Mouse (Mus musculus) limb, embryonic 11.5 days (tissue): ENCODE measurements at regions not wholly inside any gene's neighbourhood (a gene's known extent, or its start where the extent isn't known, plus 50 kb on each side); places are given as distances from the start of the nearest gene placed in this dataset.

Source experiments
- ATAC-seq: fragments of 200-750 bp; cut with Nextera tagmentation; 2 replicates; pipeline ENCODE4 v1.8.0; 2017; ENCODE audit warnings: low read depth; ENCODE audit not compliant: insufficient number of reproducible peaks, low FRiP score, low TSS enrichment
- DNase-seq: peaks from one replicate; pipeline ENCODE4 v3.0.0-alpha.2; 2015; ENCODE audit warnings: low spot score
- H3K27ac ChIP-seq: fragments of 300-500 bp; sonication (generic); replicated peaks from 2 replicates; pipeline ENCODE4 v1.5.1; 2014; ENCODE audit warnings: low read depth, mild to moderate bottlenecking, low read length
- H3K27me3 ChIP-seq: fragments of 300-500 bp; sonication (generic); 2 replicates; pipeline ENCODE4 v1.6.1; 2014; ENCODE audit warnings: mild to moderate bottlenecking, low read length, mixed read lengths; ENCODE audit not compliant: control insufficient read depth, insufficient read depth
- H3K36me3 ChIP-seq: fragments of 300-500 bp; sonication (generic); 2 replicates; pipeline ENCODE4 v1.6.1; 2014; ENCODE audit warnings: mild to moderate bottlenecking, low read length, moderate library complexity, mixed read lengths; ENCODE audit not compliant: control insufficient read depth, insufficient read depth
- H3K4me1 ChIP-seq: fragments of 300-500 bp; sonication (generic); 2 replicates; pipeline ENCODE4 v1.6.1; 2014; ENCODE audit warnings: low read length, mixed read lengths; ENCODE audit not compliant: control insufficient read depth, insufficient read depth
- H3K4me2 ChIP-seq: fragments of 300-500 bp; sonication (generic); 2 replicates; pipeline ENCODE4 v1.6.1; 2014; ENCODE audit warnings: low read depth, mild to moderate bottlenecking, moderate library complexity; ENCODE audit not compliant: severe bottlenecking
- H3K4me3 ChIP-seq: fragments of 300-500 bp; sonication (generic); 2 replicates; pipeline ENCODE4 v1.5.1; 2014; ENCODE audit warnings: low read depth, low read length
- H3K9ac ChIP-seq: fragments of 300-500 bp; sonication (generic); 2 replicates; pipeline ENCODE4 v1.6.1; 2014; ENCODE audit warnings: mild to moderate bottlenecking, low read length
- H3K9me3 ChIP-seq: fragments of 300-500 bp; sonication (generic); 2 replicates; pipeline ENCODE4 v1.6.1; 2016; ENCODE audit warnings: low read length; ENCODE audit not compliant: control insufficient read depth
- WGBS: fragments of 180-500 bp; shearing (Covaris S2); extraction: QIAGEN DNeasy Blood & Tissue Kit; methylation state at CpG from one replicate; pipeline ENCODE4 v1.1.7; 2014; 5-methylcytosine and 5-hydroxymethylcytosine counted together

GRCm38 (mm10) chr6:100483084-100483810 lies 187.7 kb downstream of the Shq1 start:
- no peaks in the 10 kb centered on the region for H3K27me3 ChIP-seq
- H3K4me3 ChIP-seq = no peak overlapping the region
- H3K36me3 ChIP-seq = no peaks in the 10 kb centered on the region
- H3K4me2 ChIP-seq = no peak overlapping the region
- ATAC-seq (no peak), DNase-seq (peak; percentile 34)
- peaks cover 6% of the 10 kb centered on the region; the same call in 1 of the 2 replicates for H3K9me3 ChIP-seq
- 6% methylated on average over 14 of the region's 14 CpGs for WGBS
- no peak overlapping the region for H3K27ac ChIP-seq
- peaks cover 7% of the 10 kb centered on the region for H3K4me1 ChIP-seq
- H3K9ac ChIP-seq = no peak overlapping the region

- Histone ChIP-seq H3K9ac (no peak overlapping the region), H3K36me3 (no peaks in the 10 kb centered on the region), H3K4me2 (no peak overlapping the region), H3K27me3 (no peaks in the 10 kb centered on the region), H3K27ac (no peak overlapping the region), H3K4me3 (no peak overlapping the region), H3K4me1 (peaks cover 7% of the 10 kb centered on the region), H3K9me3 (peaks cover 6% of the 10 kb centered on the region; the same call in 1 of the 2 replicates)
- ATAC-seq (no peak), DNase-seq (no peak)
- 39% methylated on average over 7 of the region's 7 CpGs for WGBS
Measured at GRCm38 (mm10) chr6:100482572-100482971, 188.4 kb downstream of the Shq1 start.

GRCm38 (mm10) chr6:100480525-100480924 lies 190.4 kb downstream of the Shq1 start:
- no peak for ATAC-seq

GRCm38 (mm10) chr6:100479881-100480280 lies 191.1 kb downstream of the Shq1 start:
- 78% methylated on average over 6 of the region's 6 CpGs for WGBS
- DNase-seq (no peak), ATAC-seq (no peak)
- Histone ChIP-seq H3K36me3 (no peaks in the 10 kb centered on the region), H3K4me3 (no peak overlapping the region), H3K9ac (no peak overlapping the region), H3K27ac (no peak overlapping the region), H3K4me2 (no peak overlapping the region), H3K27me3 (no peaks in the 10 kb centered on the region), H3K4me1 (peaks cover 7% of the 10 kb centered on the region), H3K9me3 (peaks cover under 1% of the 10 kb centered on the region; the same call in 1 of the 2 replicates)

More at GRCm38 (mm10) chr6:100480525-100480924, 190.4 kb downstream of the Shq1 start:
- H3K36me3 ChIP-seq = no peaks in the 10 kb centered on the region
- DNase-seq = no peak
- peaks cover 6% of the 10 kb centered on the region; the same call in 1 of the 2 replicates for H3K9me3 ChIP-seq
- no peak overlapping the region for H3K27ac ChIP-seq
- H3K9ac ChIP-seq = no peak overlapping the region
- peaks cover 7% of the 10 kb centered on the region for H3K4me1 ChIP-seq
- no peaks in the 10 kb centered on the region for H3K27me3 ChIP-seq
- WGBS = 79% methylated on average over 3 of the region's 3 CpGs
- H3K4me3 ChIP-seq = no peak overlapping the region
- no peak overlapping the region for H3K4me2 ChIP-seq

- DNase-seq (no peak), ATAC-seq (no peak)
- H3K27me3 ChIP-seq = no peaks in the 10 kb centered on the region
- H3K4me3 ChIP-seq = no peak overlapping the region
- WGBS = 84% methylated on average over 4 of the region's 4 CpGs
- peaks cover 7% of the 10 kb centered on the region for H3K4me1 ChIP-seq
- no peaks in the 10 kb centered on the region for H3K9me3 ChIP-seq
- no peak overlapping the region for H3K27ac ChIP-seq
- H3K9ac ChIP-seq = no peak overlapping the region
- H3K36me3 ChIP-seq = no peaks in the 10 kb centered on the region
- H3K4me2 ChIP-seq = no peak overlapping the region
Measured at GRCm38 (mm10) chr6:100479455-100479854, 191.5 kb downstream of the Shq1 start.

GRCm38 (mm10) chr6:100476550-100477366 lies 189.5 kb upstream of the Rybp start:
- Histone ChIP-seq H3K4me1 (no peaks in the 10 kb centered on the region), H3K27me3 (no peaks in the 10 kb centered on the region), H3K36me3 (no peaks in the 10 kb centered on the region), H3K9me3 (peaks cover 7% of the 10 kb centered on the region; the same call in 1 of the 2 replicates), H3K4me2 (no peak overlapping the region), H3K9ac (no peak overlapping the region), H3K27ac (no peak overlapping the region), H3K4me3 (no peak overlapping the region)
- 81% methylated on average over 6 of the region's 6 CpGs for WGBS
- no peak for ATAC-seq
- DNase-seq = no peak

GRCm38 (mm10) chr6:100475341-100475955 lies 188.2 kb upstream of the Rybp start:
- H3K9me3 ChIP-seq = peaks cover 7% of the 10 kb centered on the region; the same call in 1 of the 2 replicates
- H3K4me2 ChIP-seq = no peak overlapping the region
- DNase-seq = no peak
- WGBS = 87% methylated on average over 4 of the region's 4 CpGs
- no peaks in the 10 kb centered on the region for H3K36me3 ChIP-seq
- no peak overlapping the region for H3K9ac ChIP-seq
- no peaks in the 10 kb centered on the region for H3K27me3 ChIP-seq
- ATAC-seq = no peak
- H3K4me1 ChIP-seq = no peaks in the 10 kb centered on the region
- no peak overlapping the region for H3K4me3 ChIP-seq
- no peak overlapping the region for H3K27ac ChIP-seq

- no peaks in the 10 kb centered on the region for H3K36me3 ChIP-seq
- no peak overlapping the region for H3K4me3 ChIP-seq
- no peak overlapping the region for H3K4me2 ChIP-seq
- H3K27me3 ChIP-seq = no peaks in the 10 kb centered on the region
- H3K4me1 ChIP-seq = no peaks in the 10 kb centered on the region
- no peak overlapping the region for H3K27ac ChIP-seq
- WGBS = 77% methylated on average over 9 of the region's 9 CpGs
- DNase-seq (no peak), ATAC-seq (no peak)
- no peak overlapping the region for H3K9ac ChIP-seq
- H3K9me3 ChIP-seq = peaks cover 7% of the 10 kb centered on the region; the same call in 1 of the 2 replicates
Measured at GRCm38 (mm10) chr6:100474326-100474725, 187.0 kb upstream of the Rybp start.
